Mouse (Mus musculus) bone marrow macrophage, adult 2 months (primary cell): ENCODE results near the gene Gucy1a1.

Experiments
- CTCF ChIP-seq: IDR thresholded peaks from 2 replicates; pipeline ENCODE4 v1.5.1; 2012; ENCODE audit warnings: low read depth, mild to moderate bottlenecking, low read length, moderate library complexity
- POLR2A ChIP-seq: IDR thresholded peaks from 2 replicates; pipeline ENCODE4 v1.6.1; 2012; ENCODE audit warnings: mild to moderate bottlenecking, low read depth, low read length, borderline replicate concordance

- TF ChIP-seq CTCF (no peak), POLR2A (no peak)
Observed at GRCm38 (mm10) chr3:82048078-82048477, 97.5 kb downstream of the Gucy1a1 start.
